Mouse (Mus musculus) heart, adult 2 months (tissue): ENCODE data around the gene Wipf1.

ENCODE experiments used
- CTCF ChIP-seq: fragments of 200-600 bp; IDR thresholded peaks from 2 replicates; pipeline ENCODE4 v1.8.1; 2022; ENCODE audit warnings: antibody characterized with exemption, mild to moderate bottlenecking, moderate library complexity
- EP300 ChIP-seq: fragments of 200-500 bp; IDR thresholded peaks from 2 replicates; pipeline ENCODE4 v1.6.1; 2011; ENCODE audit warnings: low read depth, low read length, control low read depth; ENCODE audit not compliant: insufficient read depth
- POLR2A ChIP-seq: fragments of 200-500 bp; IDR thresholded peaks from 2 replicates; pipeline ENCODE4 v1.6.1; 2011; ENCODE audit warnings: mild to moderate bottlenecking, low read depth, low read length, control low read depth; ENCODE audit not compliant: insufficient read depth

DNA sequence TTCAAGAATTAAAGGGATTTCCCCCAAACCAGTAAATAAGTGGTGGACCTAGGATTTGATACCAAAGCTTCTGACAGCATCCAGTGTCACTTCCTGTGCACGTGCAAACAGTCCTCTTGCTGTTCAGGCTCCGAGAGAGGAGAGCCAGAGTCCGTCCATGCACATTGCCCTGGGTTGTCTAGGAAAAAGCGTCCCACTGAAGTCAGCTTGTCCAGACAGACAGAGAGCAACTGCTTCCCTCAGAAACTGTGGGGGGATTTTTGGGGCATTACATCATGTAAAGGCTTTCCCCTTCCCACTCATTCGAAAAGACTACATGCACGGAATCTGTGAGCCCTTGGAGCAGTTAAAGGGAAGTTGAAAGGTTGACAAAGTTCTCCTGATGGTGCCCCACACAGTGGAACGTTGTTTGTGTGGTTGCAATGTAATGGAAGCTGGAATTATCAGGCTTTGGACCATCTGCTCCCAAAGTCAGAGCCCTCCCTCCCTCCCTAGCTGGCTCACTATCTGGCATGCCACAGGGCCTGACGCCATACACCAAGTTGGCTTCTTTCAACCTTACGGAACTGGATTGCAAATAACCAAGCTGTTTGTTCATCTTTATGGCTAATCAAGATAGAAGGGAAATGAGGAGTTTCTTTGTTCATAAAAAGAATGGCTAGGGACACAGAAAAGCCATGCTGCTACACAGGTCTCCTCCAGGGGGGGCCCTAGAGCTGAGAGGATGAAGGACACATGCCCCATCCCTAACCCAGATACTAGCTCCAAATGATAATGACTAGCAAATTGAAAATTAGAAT, 37.9 kb downstream of the Wipf1 start:
- TF ChIP-seq CTCF = peak; percentile 88
- TF ChIP-seq POLR2A = no peak
- no peak for TF ChIP-seq EP300
